Mouse (Mus musculus) heart, postnatal 36 days (tissue): ENCODE results near the gene Dkk2. TPM values are rescaled to one million over a fixed set of nuclear protein-coding genes. Genes with fewer than 3 reads are reported as not detected.
A peak's percentile ranks its signal among the peaks of the same experiment; 100 is the strongest.
"Not testable (repeated sequence)": the region's sequence is repeated elsewhere in the genome, so short reads cannot be mapped to it uniquely, and the experiment has no call there.

ENCODE experiments used
- DNase-seq, 2 experiments: peaks; one replicate each; pipeline ENCODE4 v3.0.0; 2021 to 2022
- intact Hi-C: fragments of 180-260 bp; cut with DNase I; formaldehyde crosslinking; loops from one replicate; pipeline ENCODE4 v1.15.1; 2025
- total RNA-seq, 2 experiments: library from RNA; stranded (reverse); gene quantifications; 2 replicates each; pipeline ENCODE4 v1.2.3; 2021

Gene Dkk2
- under 1 TPM; 0.11 to 0.14 TPM for total RNA-seq

- no peak for DNase-seq
- intact Hi-C loops, result no loop called here
Measured at GRCm38 (mm10) chr3:132085112-132085822, at the start of gene Dkk2. TSS of gene Dkk2 (plus strand) at chr3:132085292.

GRCm38 (mm10) chr3:132036704-132037103, 48.4 kb upstream of the Dkk2 start:
- DNase-seq, result no peak
- intact Hi-C loops, result no loop called here

DNA sequence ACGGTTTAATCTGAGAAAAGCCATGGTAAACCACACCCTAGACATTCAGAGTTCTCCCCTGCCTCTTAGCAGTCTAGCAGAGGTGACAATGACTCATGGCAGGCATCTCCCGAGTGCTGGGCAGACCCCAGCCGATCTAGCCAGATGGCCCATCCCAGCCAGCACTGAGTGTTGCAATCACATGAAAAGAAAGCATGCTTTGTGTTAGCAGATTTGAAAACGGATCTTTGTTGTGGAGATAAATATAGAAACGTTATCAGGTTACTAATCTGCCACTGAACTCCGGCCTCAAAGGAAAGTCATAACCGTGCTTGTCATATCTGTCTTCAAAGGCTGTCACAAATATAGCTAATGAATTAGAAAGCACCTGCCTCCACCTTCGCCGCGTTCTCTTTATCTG, 47.4 kb upstream of the Dkk2 start:
- intact Hi-C loops, result no loop called here
- DNase-seq, result no peak

DNA sequence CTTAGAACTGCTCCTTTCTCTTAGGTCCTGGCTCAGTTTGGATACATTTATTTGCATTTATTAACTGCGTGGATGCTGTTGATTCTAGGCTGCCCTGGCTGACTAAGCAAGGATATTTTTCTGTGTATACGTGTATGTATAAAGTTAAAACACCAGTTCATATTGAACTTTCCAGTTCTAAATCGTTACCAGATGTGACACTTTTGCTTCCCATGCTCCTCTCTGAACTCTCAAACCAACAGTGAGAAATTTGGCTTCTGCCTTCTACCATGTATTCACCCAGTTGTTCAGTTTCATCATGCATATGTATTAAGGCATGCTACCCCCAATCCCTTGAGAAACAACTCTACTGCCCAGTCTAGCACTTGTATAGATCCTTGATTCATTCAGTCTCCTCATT, 45.0 kb upstream of the Dkk2 start:
- no peak for DNase-seq
- intact Hi-C loops, result no loop called here

- DNase-seq, result no peak
- intact Hi-C loops, result no loop called here
Measured at GRCm38 (mm10) chr3:132050884-132051457, 34.1 kb upstream of the Dkk2 start.

- DNase-seq, intact Hi-C loops: not testable (repeated sequence)
Measured at GRCm38 (mm10) chr3:132062816-132063215, 22.3 kb upstream of the Dkk2 start.

DNA sequence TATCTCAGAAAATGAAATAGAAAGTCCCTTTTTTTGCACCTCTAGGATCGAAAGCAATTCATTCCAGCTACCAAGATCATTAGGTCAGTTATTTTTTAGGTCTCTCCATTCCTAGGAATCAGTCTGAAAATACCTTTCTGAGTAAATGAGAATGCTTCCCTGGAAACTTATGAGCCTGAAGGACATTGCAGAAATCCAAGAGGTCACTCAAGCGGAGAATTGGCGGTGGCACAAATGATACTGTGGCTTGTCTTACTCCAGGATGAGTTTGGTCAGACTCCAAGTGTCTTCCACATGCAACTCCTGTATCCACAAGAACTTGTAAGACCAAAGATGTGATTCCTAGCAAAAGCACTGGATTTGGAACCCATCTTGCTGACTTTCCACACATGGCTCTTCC, 21.7 kb upstream of the Dkk2 start:
- DNase-seq, result no peak
- intact Hi-C loops, result no loop called here

GRCm38 (mm10) chr3:132063966-132064365, 21.1 kb upstream of the Dkk2 start:
- intact Hi-C loops, result no loop called here
- no peak for DNase-seq

GRCm38 (mm10) chr3:132064920-132065319, 20.2 kb upstream of the Dkk2 start:
- intact Hi-C loops, result no loop called here
- no peak for DNase-seq

DNA sequence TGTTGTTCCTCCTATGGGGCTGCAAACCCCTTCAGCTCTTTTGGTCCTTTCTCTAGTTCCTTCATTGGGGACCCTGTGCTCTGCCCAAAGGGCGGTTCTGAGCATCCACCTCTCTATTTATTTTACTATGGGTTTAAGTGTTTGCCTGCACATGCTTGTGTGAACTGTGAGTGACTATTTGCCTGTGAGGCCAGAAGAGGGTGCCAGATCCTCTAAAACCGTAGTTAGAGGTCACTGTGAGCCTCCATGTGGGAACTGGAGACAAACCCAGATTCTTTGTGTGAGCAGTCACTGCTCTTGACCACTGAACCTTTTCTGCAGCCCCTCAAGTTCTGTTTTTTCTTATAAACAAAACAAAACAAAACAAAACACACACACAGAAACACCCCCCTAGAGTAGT, 14.1 kb upstream of the Dkk2 start:
- intact Hi-C loops, result no loop called here
- no peak for DNase-seq

- peak in 1 of 2 experiments; percentile 18 for DNase-seq
- intact Hi-C loops, result loop anchor here (5.0 kb wide), 1 partner anchor 107 kb away; no protein-coding TSS in a partner anchor
Measured at GRCm38 (mm10) chr3:132084018-132084417, 1.1 kb upstream of the Dkk2 start.

- no peak for DNase-seq
- intact Hi-C loops, result loop anchor here (5.0 kb wide), 1 partner anchor 107 kb away; no protein-coding TSS in a partner anchor
Measured at GRCm38 (mm10) chr3:132084680-132085079, 412 bp upstream of the Dkk2 start.

DNA sequence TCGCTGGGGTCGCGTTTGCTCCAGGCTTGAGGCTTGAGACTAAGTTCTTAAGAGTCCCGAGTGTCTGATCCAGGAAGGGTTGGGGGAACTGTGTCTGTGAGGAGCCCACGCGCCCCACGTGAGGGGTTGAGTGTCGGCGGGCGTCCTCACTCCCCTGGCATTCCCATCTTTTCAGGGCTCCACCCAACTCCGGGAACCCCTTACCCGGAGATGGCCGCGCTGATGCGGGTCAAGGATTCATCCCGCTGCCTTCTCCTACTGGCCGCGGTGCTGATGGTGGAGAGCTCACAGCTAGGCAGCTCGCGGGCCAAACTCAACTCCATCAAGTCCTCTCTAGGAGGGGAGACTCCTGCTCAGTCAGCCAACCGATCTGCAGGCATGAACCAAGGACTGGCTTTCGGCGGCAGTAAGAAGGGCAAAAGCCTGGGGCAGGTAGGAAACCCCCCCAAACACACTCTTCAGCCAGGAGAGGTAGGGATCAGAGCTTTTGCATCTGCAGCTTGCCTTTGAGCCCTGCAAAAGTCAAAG, 795 bp downstream of the Dkk2 start:
- intact Hi-C loops, result no loop called here

DNA sequence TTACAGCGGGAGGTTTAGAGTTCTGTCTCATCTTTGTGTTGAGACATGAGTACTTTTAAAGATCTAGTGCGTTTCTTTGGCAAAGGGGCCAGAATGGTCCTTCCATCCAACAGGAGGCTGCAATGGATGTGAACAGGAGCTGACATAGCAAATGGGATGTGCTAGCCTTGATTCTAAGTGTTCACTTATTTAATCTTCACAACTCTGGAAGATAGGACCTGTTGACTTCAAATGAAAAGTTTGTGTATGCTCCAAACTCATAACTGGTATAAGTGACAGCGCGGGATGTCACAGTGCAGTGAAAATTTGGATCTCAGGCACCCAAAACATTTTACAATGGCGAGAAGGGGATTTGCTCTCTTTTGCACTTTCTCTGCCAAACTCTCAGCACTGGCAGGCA, 1.4 kb downstream of the Dkk2 start:
- DNase-seq, result no peak
- intact Hi-C loops, result no loop called here

More for the DNA sequence above, 795 bp downstream of the Dkk2 start:
- DNase-seq, result no peak

DNA sequence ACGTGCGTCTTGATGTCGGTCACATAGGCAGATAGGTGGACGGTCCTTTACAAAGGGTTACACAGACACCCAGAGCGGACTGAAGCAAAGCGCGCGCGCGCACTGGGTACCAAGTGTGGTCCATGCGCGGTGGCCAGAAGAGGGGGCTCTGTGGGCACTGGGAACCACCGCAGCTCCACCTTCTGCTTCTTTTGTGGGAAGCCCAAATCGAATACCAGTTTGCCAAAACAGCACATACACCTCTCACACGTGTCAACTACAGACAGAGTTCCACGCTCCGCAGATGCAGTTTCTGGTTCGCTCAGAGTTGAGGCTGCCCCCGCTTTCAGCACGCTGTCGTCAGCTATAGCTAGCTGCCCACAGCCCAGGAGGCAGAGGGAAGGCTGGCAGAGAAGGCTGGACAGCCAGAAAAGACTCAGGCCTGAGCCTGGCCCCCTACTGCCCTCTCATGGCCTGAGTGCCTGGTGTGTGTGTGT, 2.0 kb downstream of the Dkk2 start:
- intact Hi-C loops, result no loop called here
- DNase-seq, result no peak

DNA sequence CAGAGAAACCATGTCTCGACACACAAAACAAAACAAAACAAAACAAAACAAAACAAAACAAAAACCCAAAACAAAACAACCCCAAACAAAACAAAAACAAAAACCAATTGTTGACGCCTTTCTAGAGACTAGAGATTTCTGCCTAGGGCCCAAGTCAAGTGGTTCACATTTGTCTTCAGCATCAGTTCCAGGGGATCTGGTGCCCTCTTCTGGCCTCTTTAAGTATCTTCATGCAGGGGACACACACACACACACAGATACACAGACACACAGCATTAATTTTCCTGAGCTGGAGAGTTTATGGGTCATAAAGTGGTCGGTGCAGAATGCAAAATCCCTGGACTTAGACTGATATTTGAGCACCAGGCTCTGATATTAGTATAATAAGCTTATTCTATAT, 7.9 kb downstream of the Dkk2 start:
- intact Hi-C loops, result no loop called here

DNA sequence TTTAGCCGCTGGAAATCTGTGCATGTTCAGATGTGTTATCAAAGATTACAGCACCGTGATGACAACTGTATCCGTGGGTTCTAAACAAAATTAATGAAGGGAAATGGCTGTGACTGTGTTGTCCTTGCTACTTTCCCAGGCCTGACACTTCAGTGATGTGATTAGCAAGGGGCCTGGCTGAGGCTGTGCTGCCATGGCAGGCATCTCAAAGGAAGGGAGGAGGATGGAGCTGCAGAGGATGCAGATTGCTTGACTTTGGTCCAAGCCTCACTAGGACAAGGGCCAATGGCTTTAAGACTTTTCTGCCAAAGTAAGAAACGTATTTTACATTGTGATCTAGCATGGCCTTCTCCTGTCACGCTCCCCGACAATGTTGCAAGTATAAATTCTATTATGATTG, 11.2 kb downstream of the Dkk2 start:
- intact Hi-C loops, result no loop called here
- DNase-seq, result no peak

More for the DNA sequence above, 7.9 kb downstream of the Dkk2 start:
- DNase-seq, result no peak

DNA sequence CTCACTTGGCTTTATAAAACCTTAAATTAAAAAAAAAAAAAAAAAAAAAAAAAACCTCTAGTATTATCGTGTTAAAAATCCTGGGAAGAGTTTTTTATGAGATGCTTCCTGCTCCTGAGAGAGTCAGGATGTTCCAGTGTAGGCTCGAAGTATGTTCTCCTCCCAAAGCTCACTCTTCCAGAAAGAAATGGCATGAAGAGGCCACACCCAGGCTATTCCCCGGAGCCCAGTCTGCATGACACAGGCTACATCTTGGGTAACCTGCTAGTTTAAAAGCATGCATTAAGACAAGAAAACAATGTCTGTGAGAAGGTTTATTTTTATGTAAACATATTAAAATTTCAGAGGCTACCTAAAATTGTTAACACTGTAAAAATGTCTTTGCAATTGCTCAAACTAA, 15.7 kb downstream of the Dkk2 start:
- intact Hi-C loops, result no loop called here

DNA sequence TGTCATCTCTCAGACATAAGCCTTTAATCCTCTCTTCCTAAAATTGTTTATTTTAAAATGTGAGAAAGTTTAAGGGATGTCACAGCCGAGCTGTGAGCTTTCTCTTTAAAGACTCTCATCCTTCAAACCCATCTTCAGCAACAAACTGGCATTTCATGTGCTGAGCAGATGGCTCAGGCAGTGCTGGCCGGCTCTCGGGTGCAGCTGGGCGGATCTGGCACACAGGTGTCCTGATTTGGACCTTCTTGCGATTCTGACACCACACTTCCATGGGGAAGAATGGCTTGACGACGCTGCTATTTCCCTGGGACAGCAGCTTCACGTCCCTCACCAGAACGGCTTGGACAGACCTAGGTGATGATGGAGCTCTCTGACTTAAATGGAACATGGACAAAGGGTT, 17.9 kb downstream of the Dkk2 start:
- DNase-seq, result no peak
- intact Hi-C loops, result no loop called here

More for the DNA sequence above, 15.7 kb downstream of the Dkk2 start:
- no peak for DNase-seq

DNA sequence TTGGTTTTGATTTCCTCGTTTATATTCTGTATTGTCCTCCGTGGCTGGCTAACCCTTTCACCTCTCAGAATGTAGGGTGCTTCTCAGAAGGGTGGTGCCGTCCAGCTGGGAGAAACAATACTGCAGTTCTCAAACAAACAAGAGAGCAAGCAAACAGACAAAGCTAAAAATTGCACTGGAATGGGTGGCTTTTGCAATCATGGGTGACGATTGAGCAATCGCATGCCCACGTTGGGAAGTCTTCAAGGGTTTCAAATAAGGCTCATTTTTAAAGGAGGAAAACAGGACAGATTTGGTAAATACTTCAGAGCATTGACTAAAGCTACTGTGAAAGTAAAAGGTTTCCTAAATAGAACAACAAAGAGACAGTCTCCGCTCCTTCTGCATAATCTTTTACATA, 18.4 kb downstream of the Dkk2 start:
- DNase-seq, result no peak
- intact Hi-C loops, result no loop called here

GRCm38 (mm10) chr3:132115772-132116511, 30.9 kb downstream of the Dkk2 start:
- no peak for DNase-seq
- intact Hi-C loops, result no loop called here
